Mouse (Mus musculus): ENCODE measurements at regions not wholly inside any gene's neighbourhood (a gene's known extent, or its start where the extent isn't known, plus 50 kb on each side); places are given as distances from the start of the nearest gene placed in this dataset.

GRCm38 (mm10) chr4:56209499-56209898 is 530.4 kb upstream of the Gm26657 start:
- H3K36me3 ChIP-seq (ENCODE audit: control insufficient read depth, insufficient read depth, low read length) = no peaks in the 10 kb centered on the region
- H3K4me3 ChIP-seq (replicated peaks; ENCODE audit: low read length) = no peak overlapping the region
- no peaks in the 10 kb centered on the region for H3K4me1 ChIP-seq (ENCODE audit: control insufficient read depth, insufficient read depth, low read length)
- no peak overlapping the region for H3K9ac ChIP-seq (ENCODE audit: low read length)
- H3K27me3 ChIP-seq (ENCODE audit: control insufficient read depth, insufficient read depth, low read length) = no peaks in the 10 kb centered on the region
- 100% methylated on average over 2 of the region's 2 CpGs for WGBS
- H3K9me3 ChIP-seq (replicated peaks; ENCODE audit: control insufficient read depth, low read length) = no peaks in the 10 kb centered on the region
- no peak overlapping the region for H3K4me2 ChIP-seq (ENCODE audit: low read depth, low read length)
- H3K27ac ChIP-seq (ENCODE audit: low read length) = no peak overlapping the region
- no peak for ATAC-seq (ENCODE audit: insufficient read depth, low FRiP score)

GRCm38 (mm10) chr4:56207726-56208125 is 532.1 kb upstream of the Gm26657 start:
- Histone ChIP-seq H3K9ac (ENCODE audit: low read length) (no peak overlapping the region), H3K27me3 (ENCODE audit: control insufficient read depth, insufficient read depth, low read length) (no peaks in the 10 kb centered on the region), H3K9me3 (replicated peaks; ENCODE audit: control insufficient read depth, low read length) (no peaks in the 10 kb centered on the region), H3K4me3 (replicated peaks; ENCODE audit: low read length) (no peak overlapping the region), H3K4me2 (ENCODE audit: low read depth, low read length) (no peak overlapping the region), H3K36me3 (ENCODE audit: control insufficient read depth, insufficient read depth, low read length) (no peaks in the 10 kb centered on the region), H3K27ac (ENCODE audit: low read length) (no peak overlapping the region), H3K4me1 (ENCODE audit: control insufficient read depth, insufficient read depth, low read length) (no peaks in the 10 kb centered on the region)
- 40% methylated on average over 5 of the region's 5 CpGs for WGBS
- no peak for ATAC-seq (ENCODE audit: insufficient read depth, low FRiP score)

DNA sequence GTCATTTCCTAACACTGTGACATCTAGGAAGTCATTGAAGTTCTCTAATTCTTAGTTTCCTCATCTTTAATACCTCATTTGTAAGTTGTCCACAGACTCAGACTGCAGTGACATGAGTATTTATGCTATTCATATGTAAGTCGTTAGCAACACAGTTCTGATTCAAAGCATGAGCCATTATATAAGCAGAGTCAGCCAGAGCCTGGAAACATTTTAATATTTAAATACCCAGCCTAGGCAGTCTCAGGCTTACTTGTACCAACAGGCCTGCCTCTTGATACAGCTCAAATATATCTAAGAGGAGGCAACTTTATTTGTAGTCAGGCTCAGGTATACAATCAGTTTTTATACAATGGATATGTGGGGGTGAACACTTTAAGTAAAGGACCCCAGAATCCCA is 534.8 kb upstream of the Gm26657 start:
- Histone ChIP-seq H3K9me3 (replicated peaks; ENCODE audit: control insufficient read depth, low read length) (no peaks in the 10 kb centered on the region), H3K27me3 (ENCODE audit: control insufficient read depth, insufficient read depth, low read length) (no peaks in the 10 kb centered on the region), H3K9ac (ENCODE audit: low read length) (no peak overlapping the region), H3K4me2 (ENCODE audit: low read depth, low read length) (no peak overlapping the region), H3K27ac (ENCODE audit: low read length) (no peak overlapping the region), H3K4me3 (replicated peaks; ENCODE audit: low read length) (no peak overlapping the region), H3K36me3 (ENCODE audit: control insufficient read depth, insufficient read depth, low read length) (no peaks in the 10 kb centered on the region), H3K4me1 (ENCODE audit: control insufficient read depth, insufficient read depth, low read length) (no peaks in the 10 kb centered on the region)
- WGBS = 47% methylated on average over 1 of the region's 1 CpGs
- no peak for ATAC-seq (ENCODE audit: insufficient read depth, low FRiP score)

DNA sequence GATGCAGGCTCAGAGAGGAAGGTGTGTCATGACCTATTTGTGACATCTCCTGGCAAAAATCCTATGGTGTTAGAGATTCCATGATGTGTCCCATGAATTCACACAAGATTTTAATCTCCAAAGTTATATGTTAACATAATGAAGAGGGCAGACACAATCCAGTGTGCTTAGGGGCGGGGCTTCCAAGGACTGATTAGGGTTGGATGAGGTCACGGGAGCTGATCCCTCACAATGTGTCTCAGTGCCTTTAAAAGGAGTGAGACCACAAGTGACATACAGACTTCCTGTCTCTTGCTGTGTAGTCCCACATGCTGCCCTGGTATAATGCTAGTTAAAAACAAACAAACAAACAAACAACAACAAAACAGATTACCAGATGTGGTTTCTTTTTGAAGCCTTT is 546.5 kb upstream of the Gm26657 start:
- no peaks in the 10 kb centered on the region for H3K27me3 ChIP-seq (ENCODE audit: control insufficient read depth, insufficient read depth, low read length)
- WGBS = 74% methylated on average over 2 of the region's 2 CpGs
- no peaks in the 10 kb centered on the region for H3K36me3 ChIP-seq (ENCODE audit: control insufficient read depth, insufficient read depth, low read length)
- no peaks in the 10 kb centered on the region for H3K4me1 ChIP-seq (ENCODE audit: control insufficient read depth, insufficient read depth, low read length)
- H3K4me3 ChIP-seq (replicated peaks; ENCODE audit: low read length) = no peak overlapping the region
- ATAC-seq (ENCODE audit: insufficient read depth, low FRiP score) = no peak
- no peak overlapping the region for H3K4me2 ChIP-seq (ENCODE audit: low read depth, low read length)
- no peaks in the 10 kb centered on the region for H3K9me3 ChIP-seq (replicated peaks; ENCODE audit: control insufficient read depth, low read length)
- no peak overlapping the region for H3K9ac ChIP-seq (ENCODE audit: low read length)
- no peak overlapping the region for H3K27ac ChIP-seq (ENCODE audit: low read length)

GRCm38 (mm10) chr4:56192516-56192915 is 547.4 kb upstream of the Gm26657 start:
- WGBS = 74% methylated on average over 5 of the region's 5 CpGs
- no peak for ATAC-seq (ENCODE audit: insufficient read depth, low FRiP score)
- Histone ChIP-seq H3K27me3 (ENCODE audit: control insufficient read depth, insufficient read depth, low read length) (no peaks in the 10 kb centered on the region), H3K36me3 (ENCODE audit: control insufficient read depth, insufficient read depth, low read length) (no peaks in the 10 kb centered on the region), H3K9ac (ENCODE audit: low read length) (no peak overlapping the region), H3K4me1 (ENCODE audit: control insufficient read depth, insufficient read depth, low read length) (no peaks in the 10 kb centered on the region), H3K4me2 (ENCODE audit: low read depth, low read length) (no peak overlapping the region), H3K9me3 (replicated peaks; ENCODE audit: control insufficient read depth, low read length) (no peaks in the 10 kb centered on the region), H3K27ac (ENCODE audit: low read length) (no peak overlapping the region), H3K4me3 (replicated peaks; ENCODE audit: low read length) (no peak overlapping the region)

GRCm38 (mm10) chr4:56179566-56179965 is 560.3 kb upstream of the Gm26657 start:
- no peak overlapping the region for H3K27ac ChIP-seq (ENCODE audit: low read length)

DNA sequence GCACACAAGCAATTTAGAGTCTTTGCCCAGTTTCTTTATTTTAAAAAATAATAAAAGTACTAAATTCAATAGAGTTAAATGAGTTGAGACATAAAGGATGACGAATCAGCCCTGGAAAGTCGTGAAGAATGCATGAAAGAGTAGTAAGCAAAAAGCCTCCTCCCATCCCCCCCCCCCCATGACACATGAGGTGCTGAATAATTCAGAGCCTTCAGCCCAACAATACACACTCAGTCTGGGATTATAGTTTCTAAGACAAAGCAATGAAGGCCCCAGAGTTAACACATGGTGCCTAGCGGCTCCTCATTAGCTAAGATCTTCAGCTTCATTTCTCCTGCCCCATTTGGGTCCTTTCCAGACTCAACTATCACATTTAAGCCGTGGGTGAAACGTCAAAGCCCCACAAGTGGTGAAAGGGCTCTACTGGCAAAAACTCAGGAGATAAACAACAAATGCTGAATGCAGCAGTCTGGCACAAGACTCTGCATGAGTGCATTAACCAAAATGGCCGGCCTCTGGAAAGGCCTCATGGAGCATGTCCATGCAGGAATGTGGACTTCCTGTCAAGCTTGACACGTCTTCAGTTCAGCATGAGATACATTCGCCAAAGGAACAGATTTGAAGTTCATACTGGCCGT is 560.9 kb upstream of the Gm26657 start:
- H3K27me3 ChIP-seq (ENCODE audit: control insufficient read depth, insufficient read depth, low read length) = no peaks in the 10 kb centered on the region
- H3K4me3 ChIP-seq (replicated peaks; ENCODE audit: low read length) = no peak overlapping the region
- no peak overlapping the region for H3K27ac ChIP-seq (ENCODE audit: low read length)
- no peak for ATAC-seq (ENCODE audit: insufficient read depth, low FRiP score)
- no peak overlapping the region for H3K4me2 ChIP-seq (ENCODE audit: low read depth, low read length)
- no peak overlapping the region for H3K9ac ChIP-seq (ENCODE audit: low read length)
- WGBS = 71% methylated on average over 9 of the region's 9 CpGs
- H3K9me3 ChIP-seq (replicated peaks; ENCODE audit: control insufficient read depth, low read length) = no peaks in the 10 kb centered on the region
- no peaks in the 10 kb centered on the region for H3K36me3 ChIP-seq (ENCODE audit: control insufficient read depth, insufficient read depth, low read length)
- H3K4me1 ChIP-seq (ENCODE audit: control insufficient read depth, insufficient read depth, low read length) = peaks cover 5% of the 10 kb centered on the region; the same call in 1 of the 2 replicates

More at GRCm38 (mm10) chr4:56179566-56179965, 560.3 kb upstream of the Gm26657 start:
- Histone ChIP-seq H3K4me3 (replicated peaks; ENCODE audit: low read length) (no peak overlapping the region), H3K4me1 (ENCODE audit: control insufficient read depth, insufficient read depth, low read length) (peaks cover 5% of the 10 kb centered on the region; the same call in 1 of the 2 replicates), H3K4me2 (ENCODE audit: low read depth, low read length) (no peak overlapping the region), H3K36me3 (ENCODE audit: control insufficient read depth, insufficient read depth, low read length) (no peaks in the 10 kb centered on the region), H3K9ac (ENCODE audit: low read length) (no peak overlapping the region), H3K27me3 (ENCODE audit: control insufficient read depth, insufficient read depth, low read length) (no peaks in the 10 kb centered on the region), H3K9me3 (replicated peaks; ENCODE audit: control insufficient read depth, low read length) (no peaks in the 10 kb centered on the region)
- 74% methylated on average over 5 of the region's 5 CpGs for WGBS
- ATAC-seq (ENCODE audit: insufficient read depth, low FRiP score) = no peak

DNA sequence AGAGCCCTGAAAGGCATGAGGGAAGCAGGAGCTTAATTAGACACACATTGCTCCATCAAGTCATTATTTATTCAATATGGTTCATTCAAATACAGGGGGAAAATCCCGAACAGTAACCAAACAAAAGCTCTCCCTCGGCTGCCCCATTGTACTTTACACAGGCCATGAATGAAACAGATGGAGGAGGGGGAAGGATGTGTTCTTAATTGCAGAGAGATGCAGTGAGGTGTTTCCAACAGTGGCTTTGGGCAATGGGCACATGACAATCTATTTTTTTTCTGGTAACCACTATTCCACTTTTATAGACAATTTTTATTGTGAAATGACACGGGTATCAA is 578.6 kb upstream of the Gm26657 start:
- ATAC-seq (ENCODE audit: insufficient read depth, low FRiP score) = no peak
- 64% methylated on average over 3 of the region's 3 CpGs for WGBS
- no peaks in the 10 kb centered on the region for H3K36me3 ChIP-seq (ENCODE audit: control insufficient read depth, insufficient read depth, low read length)

GRCm38 (mm10) chr4:56160551-56161256 is 579.2 kb upstream of the Gm26657 start:
- peak overlapping the region; percentile 15; the same call in 1 of the 2 replicates for H3K27ac ChIP-seq (ENCODE audit: low read length)
- no peaks in the 10 kb centered on the region for H3K4me1 ChIP-seq (ENCODE audit: control insufficient read depth, insufficient read depth, low read length)
- 70% methylated on average over 13 of the region's 13 CpGs for WGBS
- H3K4me2 ChIP-seq (ENCODE audit: low read depth, low read length) = no peak overlapping the region
- H3K9ac ChIP-seq (ENCODE audit: low read length) = no peak overlapping the region
- no peaks in the 10 kb centered on the region for H3K36me3 ChIP-seq (ENCODE audit: control insufficient read depth, insufficient read depth, low read length)
- H3K27me3 ChIP-seq (ENCODE audit: control insufficient read depth, insufficient read depth, low read length) = no peaks in the 10 kb centered on the region
- ATAC-seq (ENCODE audit: insufficient read depth, low FRiP score) = peak; percentile 50; the same call in 1 of the 2 replicates
- H3K4me3 ChIP-seq (replicated peaks; ENCODE audit: low read length) = no peak overlapping the region
- no peaks in the 10 kb centered on the region for H3K9me3 ChIP-seq (replicated peaks; ENCODE audit: control insufficient read depth, low read length)

More for the DNA sequence above, 578.6 kb upstream of the Gm26657 start:
- Histone ChIP-seq H3K4me1 (ENCODE audit: control insufficient read depth, insufficient read depth, low read length) (no peaks in the 10 kb centered on the region), H3K9me3 (replicated peaks; ENCODE audit: control insufficient read depth, low read length) (no peaks in the 10 kb centered on the region), H3K9ac (ENCODE audit: low read length) (no peak overlapping the region), H3K27me3 (ENCODE audit: control insufficient read depth, insufficient read depth, low read length) (no peaks in the 10 kb centered on the region), H3K27ac (ENCODE audit: low read length) (peak overlapping the region; percentile 15; the same call in 1 of the 2 replicates), H3K4me2 (ENCODE audit: low read depth, low read length) (no peak overlapping the region), H3K4me3 (replicated peaks; ENCODE audit: low read length) (no peak overlapping the region)

Measured in stomach, embryonic 16.5 days (tissue).